Mouse (Mus musculus) mesoderm, embryonic 11.5 days (tissue): Measurements from ENCODE around the gene Sptb.

ENCODE experiments used
- DNase-seq: peaks from one replicate; pipeline ENCODE4 v3.0.0-alpha.2; 2012; ENCODE audit warnings: low read depth, low spot score

Gene Sptb

GRCm38 (mm10) chr12:76608241-76608640, 102.1 kb downstream of the Sptb start:
- DNase-seq: no peak

GRCm38 (mm10) chr12:76605837-76606236, 104.5 kb downstream of the Sptb start:
- no peak for DNase-seq

DNA sequence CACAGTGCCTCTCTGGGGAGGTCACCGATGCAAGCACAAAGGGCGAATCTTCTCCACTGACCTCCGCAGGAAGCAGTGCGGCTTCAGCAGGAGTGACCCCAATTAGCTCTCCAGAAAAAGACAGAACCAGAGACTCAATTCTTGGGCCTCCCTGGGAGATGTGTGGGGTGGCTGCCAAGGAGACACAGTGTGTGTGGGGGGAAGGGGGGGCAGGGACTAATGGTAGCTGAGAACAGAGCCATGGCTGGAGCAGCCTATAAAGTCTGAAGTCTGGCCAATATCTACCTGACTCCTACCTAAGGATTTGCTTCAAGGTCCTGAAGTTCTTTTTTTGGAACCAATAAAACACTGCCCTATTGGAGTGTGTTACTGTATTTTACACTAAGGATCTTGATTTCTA, 105.8 kb downstream of the Sptb start:
- DNase-seq: no peak

DNA sequence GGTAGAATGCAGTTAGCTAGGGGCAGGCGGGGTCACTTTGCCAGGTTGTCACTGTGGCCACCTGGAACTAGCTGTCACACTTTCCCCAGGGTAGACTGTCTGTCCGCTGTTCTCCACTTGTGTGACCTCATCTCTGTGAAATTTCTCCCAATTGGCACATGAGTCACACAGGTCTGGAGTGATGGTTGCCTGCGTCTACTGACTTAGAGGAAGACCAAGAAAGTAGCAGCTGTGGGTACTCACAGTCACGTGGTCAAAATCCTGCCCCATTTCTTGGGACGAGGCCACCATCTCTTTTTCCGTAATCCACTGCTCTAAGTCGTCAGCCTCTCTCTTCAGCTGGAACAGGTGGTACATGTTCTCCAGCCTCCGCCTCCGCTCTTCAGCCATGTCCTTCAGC, 106.6 kb downstream of the Sptb start:
- DNase-seq: no peak

- DNase-seq: no peak
These were observed 112.0 kb downstream of the Sptb start for GRCm38 (mm10) chr12:76598196-76598928.

- no peak for DNase-seq
These were observed 112.7 kb downstream of the Sptb start for GRCm38 (mm10) chr12:76597577-76598100.

- DNase-seq: peak; percentile 76
These were observed 113.9 kb downstream of the Sptb start for GRCm38 (mm10) chr12:76596292-76597023.

- DNase-seq: no peak
These were observed 114.5 kb downstream of the Sptb start for GRCm38 (mm10) chr12:76595830-76596229.

- DNase-seq: no peak
These were observed 115.8 kb downstream of the Sptb start for GRCm38 (mm10) chr12:76594556-76594955.

DNA sequence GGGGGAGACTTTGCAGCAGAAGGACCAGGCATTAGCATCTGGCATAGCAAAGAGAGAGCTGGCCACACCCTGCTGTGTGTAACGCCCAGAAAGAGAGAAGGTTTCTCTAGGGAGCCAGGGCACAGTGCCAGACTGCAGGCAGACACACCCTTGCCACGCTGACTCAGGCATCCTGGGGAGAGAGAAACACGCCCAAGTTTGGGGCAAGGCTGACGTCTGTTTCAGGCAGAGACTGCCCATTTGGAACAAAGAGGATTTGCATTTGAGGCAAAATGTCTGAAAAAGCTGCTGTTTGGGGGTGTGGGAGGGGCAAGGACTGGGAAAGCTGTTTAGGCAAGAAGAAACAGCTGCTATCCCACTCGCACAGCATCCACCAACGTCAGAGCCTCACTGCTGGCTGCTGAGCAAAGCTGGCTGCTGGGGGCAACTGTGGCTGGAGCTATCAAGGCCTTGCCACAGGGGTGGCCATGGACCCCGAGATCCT, 116.5 kb downstream of the Sptb start:
- no peak for DNase-seq

DNA sequence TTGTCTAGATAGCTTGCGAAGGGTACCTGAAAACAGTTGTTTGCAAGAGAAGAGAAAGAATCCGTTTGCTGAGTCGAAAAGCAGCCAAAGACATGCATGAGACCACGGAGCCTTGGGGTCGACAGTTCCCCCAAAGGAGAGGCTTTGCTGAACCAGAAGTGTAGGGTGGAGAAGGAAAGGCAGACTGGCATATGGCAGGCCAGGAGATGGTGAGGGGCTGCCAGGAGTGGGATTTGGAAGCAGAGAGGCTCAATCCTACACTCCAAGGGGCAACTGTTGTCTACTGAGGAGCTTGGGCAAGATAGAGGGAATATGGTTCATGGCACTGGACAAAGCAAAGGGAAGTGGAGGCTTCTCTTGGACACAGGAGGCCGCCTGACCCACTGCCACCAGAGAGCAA, 117.1 kb downstream of the Sptb start:
- DNase-seq: no peak

GRCm38 (mm10) chr12:76592213-76592612, 118.1 kb downstream of the Sptb start:
- DNase-seq: peak; percentile 78

- DNase-seq: no peak
These were observed 119.3 kb downstream of the Sptb start for GRCm38 (mm10) chr12:76591037-76591436.

DNA sequence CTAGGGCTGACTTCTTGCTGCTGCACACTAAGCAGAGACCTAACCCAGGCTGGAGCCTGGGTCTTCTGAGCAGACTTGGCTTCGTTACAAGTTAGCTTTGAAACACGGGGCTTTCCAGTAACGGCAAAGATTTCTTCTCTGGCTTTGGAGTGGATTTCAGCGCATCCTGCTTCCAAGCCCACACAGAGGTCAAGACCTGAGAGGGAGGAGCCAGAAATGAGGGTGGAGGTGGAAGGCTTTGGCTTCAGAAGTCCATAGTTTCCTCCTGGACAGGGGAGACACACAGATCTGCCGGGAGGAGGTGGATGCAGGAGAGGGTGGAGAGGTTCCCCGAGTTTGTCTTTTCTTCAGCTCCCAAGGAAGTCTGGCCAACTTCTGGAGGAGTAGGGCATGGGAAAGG, 120.8 kb downstream of the Sptb start:
- DNase-seq: no peak

GRCm38 (mm10) chr12:76587357-76587756, 123.0 kb downstream of the Sptb start:
- no peak for DNase-seq

- no peak for DNase-seq
These were observed 125.3 kb downstream of the Sptb start for GRCm38 (mm10) chr12:76585028-76585427.

DNA sequence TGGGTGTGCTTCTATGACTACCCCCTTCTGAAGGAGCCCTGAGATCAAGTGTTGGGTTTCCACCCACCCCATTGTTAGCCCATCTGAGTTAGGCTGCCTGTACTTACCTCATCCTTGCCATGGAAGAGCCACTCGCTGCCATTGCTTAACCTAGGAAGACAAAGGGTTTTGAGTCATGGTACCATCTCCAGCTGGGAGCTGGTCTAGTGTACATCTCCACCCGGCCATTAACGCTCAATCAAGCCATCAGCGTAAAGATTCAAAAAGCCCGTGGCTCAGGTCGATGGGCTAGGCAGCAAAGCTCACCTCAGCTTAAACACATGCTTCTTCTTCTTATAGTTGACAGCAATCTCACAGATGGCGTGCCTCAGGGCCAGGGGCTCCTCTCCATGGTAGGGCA, 126.9 kb downstream of the Sptb start:
- no peak for DNase-seq

DNA sequence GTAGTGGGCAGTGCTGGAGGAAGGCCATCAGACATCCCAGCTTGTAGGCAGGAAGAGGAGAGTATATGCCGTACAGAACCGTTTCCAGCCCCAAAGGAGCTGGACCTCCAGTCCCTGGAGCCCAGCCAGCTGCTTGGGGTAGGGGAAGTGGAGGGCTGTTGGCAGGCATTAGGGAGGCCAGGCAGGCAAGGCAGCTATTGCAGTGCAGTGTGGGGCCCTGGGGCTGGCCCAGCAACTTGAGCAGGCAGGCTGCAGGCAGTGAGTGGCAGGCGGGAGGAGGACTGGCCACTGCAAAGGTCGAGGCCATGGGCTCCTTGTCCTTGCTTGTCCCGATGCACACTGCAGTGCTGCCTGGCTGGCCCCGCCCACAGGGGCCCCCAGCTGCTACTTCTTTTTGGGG, 127.5 kb downstream of the Sptb start:
- no peak for DNase-seq

- DNase-seq: no peak
These were observed 128.2 kb downstream of the Sptb start for GRCm38 (mm10) chr12:76582139-76582538.

GRCm38 (mm10) chr12:76579806-76580205, 130.5 kb downstream of the Sptb start:
- no peak for DNase-seq

DNA sequence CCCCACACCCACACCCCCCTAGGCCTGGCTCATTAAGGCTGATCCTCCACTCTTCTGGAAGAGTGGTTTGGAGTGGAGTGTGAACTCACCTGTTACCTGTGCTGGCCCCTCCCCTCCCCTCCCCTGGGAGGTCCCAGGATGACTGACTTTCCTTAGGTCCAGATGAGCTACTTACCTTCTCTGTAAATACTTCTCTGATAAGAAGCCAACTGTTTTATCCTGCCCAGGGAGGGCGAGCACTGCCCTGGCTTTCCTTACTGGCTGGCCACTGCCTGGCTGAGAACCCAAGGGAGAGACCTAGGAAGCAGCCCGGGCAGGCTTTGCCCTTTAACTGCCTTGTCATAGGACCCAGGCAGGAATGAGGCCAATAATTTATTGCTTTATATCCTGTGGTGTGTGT, 131.9 kb downstream of the Sptb start:
- DNase-seq: no peak

GRCm38 (mm10) chr12:76577858-76578257, 132.5 kb downstream of the Sptb start:
- no peak for DNase-seq

DNA sequence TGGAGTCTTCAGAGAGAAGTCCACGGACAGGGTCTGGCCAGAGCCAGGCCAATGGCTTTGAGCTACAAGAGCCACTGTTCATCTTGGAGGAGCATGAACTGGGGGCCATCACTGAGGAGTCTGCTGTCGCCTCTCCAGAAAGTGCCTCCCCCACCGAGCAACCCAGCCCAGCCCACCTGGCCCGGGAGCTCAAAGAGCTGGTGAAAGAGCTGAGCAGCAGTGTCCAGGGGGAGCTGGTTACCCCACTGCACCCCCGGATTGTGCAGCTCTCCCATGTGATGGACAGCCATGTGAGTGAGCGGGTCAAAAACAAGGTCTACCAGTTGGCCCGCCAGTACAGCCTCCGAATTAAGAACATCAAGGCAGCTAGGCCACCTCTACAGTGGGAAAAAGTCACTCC, 133.5 kb downstream of the Sptb start:
- DNase-seq: no peak
